Comparison of ENCODE assay signal across 25 mouse cellular contexts in the genomic region with DNA sequence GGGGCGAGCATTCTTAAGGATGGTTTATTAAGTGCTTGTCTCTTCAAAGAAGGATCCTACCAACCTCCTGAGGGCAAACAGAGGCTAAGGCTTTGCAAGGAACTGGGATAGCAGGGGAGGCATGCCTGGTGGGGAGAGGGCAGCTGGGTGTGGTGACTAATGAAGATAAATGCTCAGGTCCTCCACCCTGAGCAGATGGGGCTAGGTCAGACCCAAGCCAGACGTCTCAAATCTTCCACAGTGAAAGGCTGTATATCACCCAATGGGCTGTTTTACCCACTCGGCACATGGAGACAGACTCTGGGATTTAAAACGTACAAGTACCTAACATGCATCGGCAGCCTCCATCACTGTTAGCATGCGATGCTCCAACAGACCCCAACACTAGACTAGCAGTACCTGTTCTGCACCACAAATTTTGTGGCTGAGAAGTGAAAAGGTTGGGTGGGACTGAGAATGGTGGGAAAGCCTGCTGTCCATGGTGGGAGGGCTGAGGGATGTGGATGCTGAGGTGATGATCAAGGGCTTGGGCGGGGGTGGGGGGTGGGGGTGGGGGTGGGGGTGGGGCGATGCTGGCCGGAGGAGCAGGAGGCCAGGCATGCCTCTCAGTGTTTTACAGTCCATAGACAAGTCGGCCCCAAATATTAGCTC.
DNase-seq lines count a peak whose midpoint lies in the region; ATAC-seq lines count a peak whose summit lies in the region.
"Had no signal": no experiment of that assay in that cellular context is flagged by ENCODE, and none has a peak within 500 bp of the region (broad histone marks: within the 10 kb centered on the region; RNA-seq: fewer than 3 reads in every experiment).

No protein-coding gene starts in this region.

- peak; percentile 66 for ATAC-seq in hindbrain, embryonic 11.5 days (ENCODE audit: low FRiP score)
- no peak for ATAC-seq in hindbrain, embryonic 16.5 days
- no peak for ATAC-seq in neural tube, embryonic 15.5 days (ENCODE audit: low FRiP score)
- ATAC-seq: forebrain, embryonic 16.5 days; liver, embryonic 12.5 days; liver, postnatal 0 days; midbrain, embryonic 13.5 days; Patski had no signal

- 70% methylated on average over 10 of the region's 10 CpGs for WGBS in hindbrain, embryonic 11.5 days
- WGBS in hindbrain, embryonic 16.5 days = 60% methylated on average over 10 of the region's 10 CpGs
- 41% methylated on average over 10 of the region's 10 CpGs for WGBS in neural tube, embryonic 15.5 days

- H3K27me3 ChIP-seq in hindbrain, embryonic 11.5 days (ENCODE audit: control insufficient read depth, insufficient read depth, low read length) = no peaks in the 10 kb centered on the region
- H3K27me3 ChIP-seq in hindbrain, embryonic 16.5 days (replicated peaks; ENCODE audit: control insufficient read depth, insufficient read depth, low read length) = no peaks in the 10 kb centered on the region
- H3K27me3 ChIP-seq in neural tube, embryonic 15.5 days (replicated peaks) = no peaks in the 10 kb centered on the region
- H3K27me3 ChIP-seq: CH12.LX; embryonic facial prominence, embryonic 12.5 days; hindbrain, embryonic 15.5 days; liver, embryonic 12.5 days; midbrain, embryonic 13.5 days; Patski had no signal

- H3K4me2 ChIP-seq in hindbrain, embryonic 11.5 days (replicated peaks; ENCODE audit: low read depth, low read length) = no peak overlapping the region
- no peak overlapping the region for H3K4me2 ChIP-seq in hindbrain, embryonic 16.5 days (ENCODE audit: low read length)
- no peak overlapping the region for H3K4me2 ChIP-seq in neural tube, embryonic 15.5 days
- H3K4me2 ChIP-seq: embryonic facial prominence, embryonic 12.5 days; heart, embryonic 15.5 days; hindbrain, embryonic 15.5 days; liver, embryonic 12.5 days; midbrain, embryonic 13.5 days had no signal

- peaks cover 3% of the 10 kb centered on the region; the same call in 1 of the 2 replicates for H3K4me1 ChIP-seq in hindbrain, embryonic 11.5 days (replicated peaks; ENCODE audit: control insufficient read depth, insufficient read depth, low read length)
- H3K4me1 ChIP-seq in hindbrain, embryonic 16.5 days (ENCODE audit: control insufficient read depth, insufficient read depth, low read depth, low read length) = no peaks in the 10 kb centered on the region
- H3K4me1 ChIP-seq in neural tube, embryonic 15.5 days = peaks cover 21% of the 10 kb centered on the region

- H3K27ac ChIP-seq in hindbrain, embryonic 11.5 days (ENCODE audit: low read depth, low read length) = no peak overlapping the region
- no peak overlapping the region for H3K27ac ChIP-seq in hindbrain, embryonic 16.5 days (ENCODE audit: low read depth, low read length)
- H3K27ac ChIP-seq in neural tube, embryonic 15.5 days (replicated peaks) = no peak overlapping the region
- H3K27ac ChIP-seq: embryonic facial prominence, embryonic 12.5 days; heart, embryonic 15.5 days; hindbrain, embryonic 15.5 days; liver, embryonic 12.5 days; midbrain, embryonic 13.5 days had no signal

- no peak overlapping the region for H3K4me3 ChIP-seq in hindbrain, embryonic 11.5 days (ENCODE audit: low read depth, low read length)
- no peak overlapping the region for H3K4me3 ChIP-seq in hindbrain, embryonic 16.5 days (ENCODE audit: low read length)
- H3K4me3 ChIP-seq in neural tube, embryonic 15.5 days (replicated peaks) = no peak overlapping the region
- H3K4me3 ChIP-seq: embryonic facial prominence, embryonic 12.5 days; heart, embryonic 15.5 days; hindbrain, embryonic 15.5 days; liver, embryonic 12.5 days; midbrain, embryonic 13.5 days had no signal

- no peaks in the 10 kb centered on the region for H3K36me3 ChIP-seq in hindbrain, embryonic 11.5 days (ENCODE audit: control insufficient read depth, insufficient read depth, low read length)
- no peaks in the 10 kb centered on the region for H3K36me3 ChIP-seq in hindbrain, embryonic 16.5 days (ENCODE audit: control insufficient read depth, insufficient read depth, low read length)
- H3K36me3 ChIP-seq in neural tube, embryonic 15.5 days = no peaks in the 10 kb centered on the region
- H3K36me3 ChIP-seq: embryonic facial prominence, embryonic 12.5 days; heart, embryonic 15.5 days; hindbrain, embryonic 15.5 days; liver, embryonic 12.5 days; midbrain, embryonic 13.5 days had no signal

- peak; percentile 34 for DNase-seq in hindbrain, embryonic 11.5 days (ENCODE audit: low spot score)
- peak; percentile 50 for DNase-seq in neural tube, embryonic 10.5 days (ENCODE audit: extremely low spot score, low spot score)
- DNase-seq in embryo, embryonic 11 days = peak; percentile 34
- DNase-seq in B cell, adult 2 months = no peak
- DNase-seq in cerebellum, postnatal 36 days = no peak
- DNase-seq: adrenal gland, postnatal 25 days; cerebellum, adult 11-12 months; cerebellum, adult 9-11 months; heart, postnatal 36 days; kidney, adult 18-20 months; kidney, postnatal 14 days; left cerebral cortex, postnatal 4 days; liver, postnatal 0 days; lung, postnatal 36 days; thymus, postnatal 4 days had no signal

- no peak overlapping the region for H3K9ac ChIP-seq in hindbrain, embryonic 11.5 days (ENCODE audit: low read depth, low read length)
- H3K9ac ChIP-seq in hindbrain, embryonic 16.5 days (ENCODE audit: low read depth, low read length) = no peak overlapping the region
- no peak overlapping the region for H3K9ac ChIP-seq in neural tube, embryonic 15.5 days (replicated peaks)
- H3K9ac ChIP-seq: embryonic facial prominence, embryonic 12.5 days; heart, embryonic 15.5 days; hindbrain, embryonic 15.5 days; liver, embryonic 12.5 days; liver, postnatal 0 days; midbrain, embryonic 13.5 days had no signal

- no peaks in the 10 kb centered on the region for H3K9me3 ChIP-seq in hindbrain, embryonic 11.5 days (ENCODE audit: control insufficient read depth, low read length)
- H3K9me3 ChIP-seq in hindbrain, embryonic 16.5 days (ENCODE audit: control insufficient read depth, low read length) = no peaks in the 10 kb centered on the region
- H3K9me3 ChIP-seq in neural tube, embryonic 15.5 days (replicated peaks) = no peaks in the 10 kb centered on the region
- H3K9me3 ChIP-seq: embryonic facial prominence, embryonic 12.5 days; heart, embryonic 15.5 days; hindbrain, embryonic 15.5 days; liver, embryonic 12.5 days; midbrain, embryonic 13.5 days had no signal

Comparison
In these comparisons a context has a peak if more than half of its experiments do, and no peak if none do; other contexts are left out.
1. DNase-seq: peak in hindbrain, embryonic 11.5 days (single experiment), neural tube, embryonic 10.5 days (single experiment) and embryo, embryonic 11 days (single experiment); none in B cell, adult 2 months (0 of 2) and cerebellum, postnatal 36 days (0 of 2).